Mouse (Mus musculus): ENCODE measurements at regions not wholly inside any gene's neighbourhood (a gene's known extent, or its start where the extent isn't known, plus 50 kb on each side); places are given as distances from the start of the nearest gene placed in this dataset.
A peak's percentile ranks its signal among the peaks of the same experiment; 100 is the strongest.

GRCm38 (mm10) chr7:129050675-129051074, 206.2 kb upstream of the Plpp4 start:
- no peak for TF ChIP-seq CTCF (conservative IDR thresholded peaks at IDR 0.05; ENCODE audit: low read length)
- TF ChIP-seq NANOG (IDR thresholded peaks at IDR 0.05; ENCODE audit: borderline replicate concordance, low read length): no peak
- no peak for TF ChIP-seq POU5F1 (IDR thresholded peaks at IDR 0.05; ENCODE audit: borderline replicate concordance, low read length)

GRCm38 (mm10) chr7:129066891-129067290, 189.9 kb upstream of the Plpp4 start:
- TF ChIP-seq POU5F1 (IDR thresholded peaks at IDR 0.05; ENCODE audit: borderline replicate concordance, low read length): no peak
- TF ChIP-seq CTCF (conservative IDR thresholded peaks at IDR 0.05; ENCODE audit: low read length): no peak
- TF ChIP-seq NANOG (IDR thresholded peaks at IDR 0.05; ENCODE audit: borderline replicate concordance, low read length): no peak

More at GRCm38 (mm10) chr7:129050675-129051074, 206.2 kb upstream of the Plpp4 start:
- no peaks in the 10 kb centered on the region for H3K9me3 ChIP-seq (ENCODE audit: low read length)
- no peaks in the 10 kb centered on the region for H3K27me3 ChIP-seq (ENCODE audit: insufficient read depth, low read length)
- no peak overlapping the region for H3K4me3 ChIP-seq (replicated peaks; ENCODE audit: low read length)
- H3K36me3 ChIP-seq (ENCODE audit: insufficient read depth, low read length): no peaks in the 10 kb centered on the region
- no peaks in the 10 kb centered on the region for H3K4me1 ChIP-seq (replicated peaks; ENCODE audit: low read depth, low read length)

GRCm38 (mm10) chr7:129068137-129068536, 188.7 kb upstream of the Plpp4 start:
- no peaks in the 10 kb centered on the region for H3K36me3 ChIP-seq (ENCODE audit: insufficient read depth, low read length)
- peaks cover 21% of the 10 kb centered on the region for H3K9me3 ChIP-seq (ENCODE audit: low read length)
- H3K4me3 ChIP-seq (replicated peaks; ENCODE audit: low read length): no peak overlapping the region
- H3K4me1 ChIP-seq (replicated peaks; ENCODE audit: low read depth, low read length): peaks cover 7% of the 10 kb centered on the region; the same call in 1 of the 2 replicates
- TF ChIP-seq POU5F1 (IDR thresholded peaks at IDR 0.05; ENCODE audit: borderline replicate concordance, low read length): no peak
- no peak for TF ChIP-seq NANOG (IDR thresholded peaks at IDR 0.05; ENCODE audit: borderline replicate concordance, low read length)
- no peaks in the 10 kb centered on the region for H3K27me3 ChIP-seq (ENCODE audit: insufficient read depth, low read length)

More at GRCm38 (mm10) chr7:129066891-129067290, 189.9 kb upstream of the Plpp4 start:
- no peak overlapping the region for H3K4me3 ChIP-seq (replicated peaks; ENCODE audit: low read length)
- no peaks in the 10 kb centered on the region for H3K27me3 ChIP-seq (ENCODE audit: insufficient read depth, low read length)
- peaks cover 7% of the 10 kb centered on the region; the same call in 1 of the 2 replicates for H3K4me1 ChIP-seq (replicated peaks; ENCODE audit: low read depth, low read length)
- no peaks in the 10 kb centered on the region for H3K36me3 ChIP-seq (ENCODE audit: insufficient read depth, low read length)
- peaks cover 28% of the 10 kb centered on the region for H3K9me3 ChIP-seq (ENCODE audit: low read length)

GRCm38 (mm10) chr7:129079786-129080185, 177.0 kb upstream of the Plpp4 start:
- H3K36me3 ChIP-seq (ENCODE audit: insufficient read depth, low read length): no peaks in the 10 kb centered on the region
- H3K4me3 ChIP-seq (replicated peaks; ENCODE audit: low read length): no peak overlapping the region
- peaks cover 4% of the 10 kb centered on the region for H3K4me1 ChIP-seq (replicated peaks; ENCODE audit: low read depth, low read length)
- TF ChIP-seq POU5F1 (IDR thresholded peaks at IDR 0.05; ENCODE audit: borderline replicate concordance, low read length): no peak
- no peak for TF ChIP-seq CTCF (conservative IDR thresholded peaks at IDR 0.05; ENCODE audit: low read length)
- no peaks in the 10 kb centered on the region for H3K27me3 ChIP-seq (ENCODE audit: insufficient read depth, low read length)
- peaks cover 10% of the 10 kb centered on the region; the same call in 1 of the 2 replicates for H3K9me3 ChIP-seq (ENCODE audit: low read length)

GRCm38 (mm10) chr7:129091441-129091840, 165.4 kb upstream of the Plpp4 start:
- TF ChIP-seq NANOG (IDR thresholded peaks at IDR 0.05; ENCODE audit: borderline replicate concordance, low read length): no peak
- TF ChIP-seq CTCF (conservative IDR thresholded peaks at IDR 0.05; ENCODE audit: low read length): no peak

GRCm38 (mm10) chr7:129096374-129097069, 160.3 kb upstream of the Plpp4 start:
- Histone ChIP-seq H3K4me3 (replicated peaks; ENCODE audit: low read length) (no peak overlapping the region), H3K9me3 (ENCODE audit: low read length) (no peaks in the 10 kb centered on the region), H3K4me1 (replicated peaks; ENCODE audit: low read depth, low read length) (no peaks in the 10 kb centered on the region), H3K36me3 (ENCODE audit: insufficient read depth, low read length) (no peaks in the 10 kb centered on the region), H3K27me3 (ENCODE audit: insufficient read depth, low read length) (no peaks in the 10 kb centered on the region)
- TF ChIP-seq CTCF (conservative IDR thresholded peaks at IDR 0.05; ENCODE audit: low read length): no peak
- TF ChIP-seq POU5F1 (IDR thresholded peaks at IDR 0.05; ENCODE audit: borderline replicate concordance, low read length): no peak
- no peak for TF ChIP-seq NANOG (IDR thresholded peaks at IDR 0.05; ENCODE audit: borderline replicate concordance, low read length)

More at GRCm38 (mm10) chr7:129091441-129091840, 165.4 kb upstream of the Plpp4 start:
- Histone ChIP-seq H3K4me3 (replicated peaks; ENCODE audit: low read length) (no peak overlapping the region), H3K27me3 (ENCODE audit: insufficient read depth, low read length) (no peaks in the 10 kb centered on the region), H3K36me3 (ENCODE audit: insufficient read depth, low read length) (no peaks in the 10 kb centered on the region), H3K9me3 (ENCODE audit: low read length) (no peaks in the 10 kb centered on the region), H3K4me1 (replicated peaks; ENCODE audit: low read depth, low read length) (peaks cover 4% of the 10 kb centered on the region; the same call in 1 of the 2 replicates)

GRCm38 (mm10) chr7:129102437-129102836, 154.4 kb upstream of the Plpp4 start:
- H3K9me3 ChIP-seq (ENCODE audit: low read length): no peaks in the 10 kb centered on the region
- no peak overlapping the region for H3K4me3 ChIP-seq (replicated peaks; ENCODE audit: low read length)
- TF ChIP-seq NANOG (IDR thresholded peaks at IDR 0.05; ENCODE audit: borderline replicate concordance, low read length) (no peak), POU5F1 (IDR thresholded peaks at IDR 0.05; ENCODE audit: borderline replicate concordance, low read length) (no peak), CTCF (conservative IDR thresholded peaks at IDR 0.05; ENCODE audit: low read length) (no peak)
- H3K4me1 ChIP-seq (replicated peaks; ENCODE audit: low read depth, low read length): no peaks in the 10 kb centered on the region
- H3K36me3 ChIP-seq (ENCODE audit: insufficient read depth, low read length): no peaks in the 10 kb centered on the region
- no peaks in the 10 kb centered on the region for H3K27me3 ChIP-seq (ENCODE audit: insufficient read depth, low read length)

- H3K4me1 ChIP-seq (replicated peaks; ENCODE audit: low read depth, low read length): peaks cover 50% of the 10 kb centered on the region
- H3K9me3 ChIP-seq (ENCODE audit: low read length): peaks cover 8% of the 10 kb centered on the region
- H3K4me3 ChIP-seq (replicated peaks; ENCODE audit: low read length): no peak overlapping the region
- H3K36me3 ChIP-seq (ENCODE audit: insufficient read depth, low read length): no peaks in the 10 kb centered on the region
- peak; percentile 98 for TF ChIP-seq NANOG (IDR thresholded peaks at IDR 0.05; ENCODE audit: borderline replicate concordance, low read length)
- TF ChIP-seq CTCF (conservative IDR thresholded peaks at IDR 0.05; ENCODE audit: low read length): no peak
- no peak for TF ChIP-seq POU5F1 (IDR thresholded peaks at IDR 0.05; ENCODE audit: borderline replicate concordance, low read length)
- peaks cover 37% of the 10 kb centered on the region for H3K27me3 ChIP-seq (ENCODE audit: insufficient read depth, low read length)
Observed at GRCm38 (mm10) chr7:129134176-129134575, 122.7 kb upstream of the Plpp4 start.

Data from E14TG2a.4 (cell line).